Mouse (Mus musculus) ES-Bruce4 (cell line): Measurements from ENCODE around the gene Dlgap1.

Source experiments
- CTCF ChIP-seq: IDR thresholded peaks from one replicate; pipeline ENCODE4 v1.8.1; 2011; ENCODE audit warnings: low read depth, low read length
- POLR2A ChIP-seq: IDR thresholded peaks from one replicate; pipeline ENCODE4 v1.8.1; 2011; ENCODE audit warnings: low read length; ENCODE audit not compliant: insufficient read depth

GRCm38 (mm10) chr17:70865060-70865604, 896.3 kb downstream of the Dlgap1 start:
- TF ChIP-seq CTCF (no peak), POLR2A (no peak)
